Mouse (Mus musculus) heart, adult 2 months (tissue): Measurements from ENCODE around the gene Matn1. TPM values are rescaled to one million over a fixed set of nuclear protein-coding genes. Genes with fewer than 3 reads are reported as not detected.

ENCODE experiments used
- DNase-seq, 2 experiments: peaks; one replicate each; pipeline ENCODE4 v3.0.0; 2021
- H3K27ac ChIP-seq: fragments of 200-600 bp; 2 replicates; pipeline ENCODE4 v1.8.1; 2022
- H3K27me3 ChIP-seq: fragments of 200-500 bp; 2 replicates; pipeline ENCODE4 v1.6.1; 2012; ENCODE audit warnings: mild to moderate bottlenecking, low read length, inconsistent platforms, mixed read lengths; ENCODE audit not compliant: control insufficient read depth, insufficient read depth
- H3K36me3 ChIP-seq: fragments of 200-500 bp; 2 replicates; pipeline ENCODE4 v1.6.1; 2012; ENCODE audit warnings: low read length, inconsistent platforms; ENCODE audit not compliant: control insufficient read depth, insufficient read depth
- H3K4me1 ChIP-seq: fragments of 200-500 bp; 2 replicates; pipeline ENCODE4 v1.6.1; 2011; ENCODE audit warnings: low read length; ENCODE audit not compliant: control insufficient read depth, insufficient read depth
- H3K4me3 ChIP-seq: fragments of 200-600 bp; 2 replicates; pipeline ENCODE4 v1.8.1; 2022
- H3K79me2 ChIP-seq: fragments of 200-500 bp; replicated peaks from 2 replicates; pipeline ENCODE4 v1.6.1; 2012; ENCODE audit warnings: mild to moderate bottlenecking, inconsistent platforms, low read length, moderate library complexity, mixed read lengths; ENCODE audit not compliant: control insufficient read depth, insufficient read depth
- H3K9ac ChIP-seq: fragments of 200-500 bp; 2 replicates; pipeline ENCODE4 v1.6.1; 2012; ENCODE audit warnings: low read depth, mild to moderate bottlenecking, control low read depth, inconsistent platforms, low read length, mixed read lengths
- CTCF ChIP-seq: fragments of 200-600 bp; IDR thresholded peaks from 2 replicates; pipeline ENCODE4 v1.8.1; 2022; ENCODE audit warnings: antibody characterized with exemption, mild to moderate bottlenecking, moderate library complexity
- EP300 ChIP-seq: fragments of 200-500 bp; IDR thresholded peaks from 2 replicates; pipeline ENCODE4 v1.6.1; 2011; ENCODE audit warnings: low read depth, low read length, control low read depth; ENCODE audit not compliant: insufficient read depth
- POLR2A ChIP-seq: fragments of 200-500 bp; IDR thresholded peaks from 2 replicates; pipeline ENCODE4 v1.6.1; 2011; ENCODE audit warnings: mild to moderate bottlenecking, low read depth, low read length, control low read depth; ENCODE audit not compliant: insufficient read depth
- WGBS: fragments of 180-500 bp; shearing (Covaris S2); methylation state at CpG from one replicate; pipeline ENCODE4 v1.1.7; 2018; 5-methylcytosine and 5-hydroxymethylcytosine counted together
- intact Hi-C: fragments of 180-260 bp; cut with DNase I; formaldehyde crosslinking; loops from one replicate; pipeline ENCODE4 v1.15.1; 2025
- long read RNA-seq: library from polyadenylated mRNA; stranded (forward); transcript quantifications from one replicate; pipeline ENCODE4 v2.0.0, GENCODE M21; 2021
- polyA plus RNA-seq: library from polyadenylated mRNA; depleted of rRNA; stranded (reverse); fragments of >200 nt; gene quantifications from 2 replicates; pipeline ENCODE4 v1.2.3, GENCODE M21; 2012; rRNA removed
- total RNA-seq, 2 experiments: library from RNA; stranded (reverse); gene quantifications; 2 replicates each; pipeline ENCODE4 v1.2.3; 2021

Matn1 gene
- total RNA-seq (not detected), polyA plus RNA-seq (0.10 TPM in 1 of 2 replicates, not detected in the other)
- long read RNA-seq = 0 reads

DNA sequence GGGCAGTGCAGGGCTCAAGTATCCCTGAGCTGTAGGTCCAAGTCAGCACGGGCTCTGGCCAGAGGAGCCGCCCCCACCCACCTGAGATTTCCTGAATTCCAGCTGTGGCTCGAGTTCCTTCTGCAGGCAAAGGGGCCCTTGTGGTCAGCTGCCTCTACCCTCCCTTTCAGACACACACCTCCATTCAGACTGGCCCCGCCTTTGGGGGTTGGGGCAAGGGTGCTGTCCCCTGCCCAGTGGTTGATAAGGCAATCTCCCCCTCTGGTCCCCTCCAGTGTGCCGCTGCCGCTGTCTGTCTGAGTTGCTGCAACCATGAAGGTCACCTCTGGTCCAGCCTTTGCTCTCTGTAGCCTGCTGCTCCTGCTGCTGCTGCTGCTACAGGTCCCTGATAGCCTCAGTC, at the start of gene Matn1:
TSS of gene Matn1 (plus strand) at position 274 of the 400 bp plus-strand sequence.
- no peak within 1 kb of the TSS for H3K27ac ChIP-seq
- H3K4me1 ChIP-seq = no peaks in the 10 kb centered on the region; the same call in 1 of the 2 replicates
- no peaks in the 10 kb centered on the region for H3K79me2 ChIP-seq
- H3K36me3 ChIP-seq = no peaks in the 10 kb centered on the region
- no peak within 1 kb of the TSS for H3K9ac ChIP-seq
- no peak for DNase-seq
- no peak within 1 kb of the TSS for H3K4me3 ChIP-seq
- TF ChIP-seq CTCF (no peak), POLR2A (no peak), EP300 (no peak)
- H3K27me3 ChIP-seq = no peaks in the 10 kb centered on the region
- WGBS = 43% methylated on average over 6 of the region's 6 CpGs
- intact Hi-C loops = no loop called here

DNA sequence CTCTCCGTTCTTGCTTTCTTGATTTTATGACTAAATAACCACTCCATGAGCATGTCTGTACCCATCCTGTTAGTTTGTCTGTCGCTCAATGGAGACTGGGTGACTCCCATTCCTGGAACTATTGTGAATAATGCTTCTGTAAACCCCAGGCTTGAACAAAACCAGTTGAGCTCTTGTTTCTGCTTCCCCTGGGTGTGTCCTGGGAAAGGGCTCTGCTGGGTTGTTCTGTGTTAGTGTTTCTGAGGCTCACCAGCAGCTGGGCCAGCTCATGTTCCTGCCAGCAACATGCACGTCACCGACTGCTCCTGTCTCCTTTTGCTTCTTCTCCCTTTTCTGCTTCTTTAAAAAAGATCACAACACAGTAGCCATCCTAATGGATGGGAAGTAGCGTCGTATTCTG, 48.5 kb upstream of the Matn1 start:
- Histone ChIP-seq H3K36me3 (no peaks in the 10 kb centered on the region), H3K4me3 (no peak overlapping the region), H3K9ac (no peak overlapping the region), H3K79me2 (no peaks in the 10 kb centered on the region), H3K27ac (no peak overlapping the region), H3K27me3 (no peaks in the 10 kb centered on the region), H3K4me1 (peaks cover 4% of the 10 kb centered on the region)
- DNase-seq = no peak
- TF ChIP-seq EP300 = no peak
- no peak for TF ChIP-seq POLR2A
- no peak for TF ChIP-seq CTCF
- intact Hi-C loops = loop anchor here (1.0 kb wide), 1 partner anchor 52 kb away; no protein-coding TSS in a partner anchor
- 77% methylated on average over 6 of the region's 6 CpGs for WGBS

DNA sequence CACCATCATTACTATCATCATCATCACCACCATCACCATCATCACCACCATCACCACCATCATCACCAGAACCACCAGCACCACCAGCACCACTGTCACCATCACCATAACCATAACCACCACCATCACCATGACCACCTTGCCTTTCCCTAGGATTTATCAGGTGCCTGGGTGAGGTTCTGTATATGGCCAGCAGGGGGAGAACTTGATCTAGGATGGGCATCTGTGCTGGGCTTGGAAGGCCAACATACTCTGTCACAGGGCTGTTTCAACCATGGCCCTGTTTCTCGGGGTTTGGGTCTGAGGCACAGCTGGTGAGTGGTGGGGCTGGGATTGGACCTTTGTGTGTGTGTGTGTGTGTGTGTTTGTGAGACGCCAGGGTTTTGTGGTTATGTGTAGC, 47.8 kb upstream of the Matn1 start:
- Histone ChIP-seq H3K4me1 (peaks cover 4% of the 10 kb centered on the region), H3K27me3 (no peaks in the 10 kb centered on the region), H3K79me2 (no peaks in the 10 kb centered on the region), H3K36me3 (no peaks in the 10 kb centered on the region), H3K4me3 (no peak overlapping the region), H3K27ac (no peak overlapping the region), H3K9ac (no peak overlapping the region)
- 65% methylated on average over 2 of the region's 2 CpGs for WGBS
- peak in 1 of 2 experiments; percentile 31 for DNase-seq
- intact Hi-C loops = loop anchor here (1.0 kb wide), 1 partner anchor 51 kb away; no protein-coding TSS in a partner anchor
- TF ChIP-seq POLR2A (no peak), CTCF (peak; percentile 63)

DNA sequence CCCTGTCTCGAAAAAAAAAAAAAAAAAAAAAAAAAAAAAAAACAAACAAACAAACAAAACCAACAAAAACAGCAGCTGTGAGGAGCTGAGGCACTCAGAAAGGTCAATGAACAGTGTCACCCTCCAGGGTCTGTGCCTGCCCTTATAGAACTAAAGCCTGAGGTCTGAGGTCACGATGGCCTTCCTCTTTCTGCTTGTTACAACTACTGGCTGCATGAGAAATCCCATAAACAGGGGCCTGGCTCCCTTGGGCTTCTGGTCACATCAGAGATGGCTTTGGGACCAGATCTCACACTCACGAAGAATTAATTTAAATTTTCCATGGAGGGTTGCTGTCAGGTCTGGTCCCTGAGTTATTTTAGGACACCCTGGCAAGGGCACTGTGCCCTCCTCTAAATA, 44.8 kb upstream of the Matn1 start:
- H3K27me3 ChIP-seq = no peaks in the 10 kb centered on the region
- H3K4me1 ChIP-seq = peaks cover 4% of the 10 kb centered on the region
- intact Hi-C loops = no loop called here
- 63% methylated on average over 2 of the region's 3 CpGs for WGBS
- DNase-seq = no peak
- H3K9ac ChIP-seq = no peak overlapping the region
- peak overlapping the region; percentile 76 for H3K27ac ChIP-seq
- H3K36me3 ChIP-seq = no peaks in the 10 kb centered on the region
- TF ChIP-seq CTCF (no peak), EP300 (no peak)
- H3K4me3 ChIP-seq = no peak overlapping the region
- H3K79me2 ChIP-seq = no peaks in the 10 kb centered on the region

DNA sequence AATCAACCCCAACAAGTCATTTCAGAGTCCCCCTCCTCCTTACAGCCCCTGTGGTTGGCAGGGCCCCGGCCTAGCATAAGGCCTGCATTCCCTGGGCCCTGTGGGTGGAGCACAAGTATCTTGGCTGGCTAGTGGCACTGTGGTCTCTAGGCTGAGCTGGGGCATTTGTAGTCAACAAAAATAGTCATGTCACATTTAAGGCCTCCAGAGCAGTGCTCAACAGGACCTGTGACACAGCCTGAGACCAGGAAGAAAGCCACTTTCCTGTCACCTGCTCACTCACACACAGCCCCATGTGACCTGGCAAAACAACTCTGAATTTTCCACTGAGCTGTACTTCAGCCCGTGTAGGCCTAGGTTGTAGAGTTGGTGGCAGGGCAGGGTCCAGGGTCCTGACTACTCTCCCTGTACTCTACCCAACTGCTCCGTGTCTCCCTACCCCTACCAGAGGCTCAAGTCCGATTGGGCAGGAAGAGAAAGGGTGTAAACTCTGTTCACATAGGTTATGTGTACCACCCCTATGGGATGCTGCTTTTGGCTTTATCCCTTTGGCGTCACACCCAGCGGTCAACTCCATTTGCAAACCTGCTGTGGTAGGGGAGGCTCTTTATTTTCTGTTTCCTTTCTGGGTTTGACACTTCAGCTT, 44.3 kb upstream of the Matn1 start:
- H3K79me2 ChIP-seq = no peaks in the 10 kb centered on the region
- H3K27ac ChIP-seq = peak overlapping the region; percentile 76
- H3K4me3 ChIP-seq = no peak overlapping the region
- H3K9ac ChIP-seq = no peak overlapping the region
- no peaks in the 10 kb centered on the region for H3K27me3 ChIP-seq
- peaks cover 4% of the 10 kb centered on the region for H3K4me1 ChIP-seq
- TF ChIP-seq POLR2A (no peak), CTCF (no peak), EP300 (peak; percentile 71; the same call in 1 of the 2 replicates)
- intact Hi-C loops = no loop called here
- H3K36me3 ChIP-seq = no peaks in the 10 kb centered on the region
- 67% methylated on average over 6 of the region's 6 CpGs for WGBS
- peak in 1 of 2 experiments; percentile 49 for DNase-seq

DNA sequence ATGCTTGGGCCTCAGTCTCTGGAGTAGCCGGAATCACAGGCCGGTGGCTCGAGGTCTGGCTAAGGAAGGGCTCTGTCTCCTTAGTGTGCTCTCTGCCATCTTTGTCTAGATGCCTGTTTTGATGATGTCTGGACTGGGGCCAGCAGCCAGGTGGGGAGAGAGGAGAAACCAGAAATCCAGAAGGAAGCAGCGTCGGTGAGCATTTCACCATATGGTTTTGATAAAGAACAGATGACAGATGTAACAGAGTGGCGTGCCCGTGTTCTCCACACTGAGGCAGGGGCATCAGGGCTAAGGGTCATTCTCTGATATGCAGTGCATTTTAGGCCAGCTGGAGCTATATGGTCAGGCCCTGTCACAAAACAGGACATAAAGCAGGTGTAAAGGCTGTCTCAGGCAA, 43.4 kb upstream of the Matn1 start:
- Histone ChIP-seq H3K4me1 (peaks cover 4% of the 10 kb centered on the region), H3K27me3 (no peaks in the 10 kb centered on the region), H3K27ac (no peak overlapping the region), H3K4me3 (no peak overlapping the region), H3K79me2 (no peaks in the 10 kb centered on the region), H3K9ac (no peak overlapping the region), H3K36me3 (no peaks in the 10 kb centered on the region)
- no peak for DNase-seq
- WGBS = 78% methylated on average over 7 of the region's 7 CpGs
- TF ChIP-seq POLR2A (no peak), CTCF (no peak), EP300 (no peak)
- intact Hi-C loops = no loop called here
